Mouse (Mus musculus) ovary, adult 18-20 months (tissue): ENCODE results near the gene E130218I03Rik.

Source experiments
- DNase-seq: peaks from one replicate; pipeline ENCODE4 v3.0.0; 2022; ENCODE audit warnings: low spot score, mixed read lengths

Gene E130218I03Rik

GRCm38 (mm10) chr4:134287168-134287564, 43.7 kb downstream of the E130218I03Rik start:
- peak; percentile 91 for DNase-seq

- DNase-seq, result peak; percentile 62
These were observed 44.1 kb downstream of the E130218I03Rik start, which contains the start of gene Pdik1l for GRCm38 (mm10) chr4:134287575-134288025. Gene Pdik1l (minus strand): TSS chr4:134287895.

- no peak for DNase-seq
These were observed 45.2 kb downstream of the E130218I03Rik start for GRCm38 (mm10) chr4:134288397-134289256.

- DNase-seq, result no peak
These were observed 48.6 kb downstream of the E130218I03Rik start for GRCm38 (mm10) chr4:134292067-134292466.

GRCm38 (mm10) chr4:134293061-134293691, 49.7 kb downstream of the E130218I03Rik start:
- DNase-seq, result no peak

- DNase-seq, result no peak
These were observed 50.3 kb downstream of the E130218I03Rik start for GRCm38 (mm10) chr4:134293692-134294163.
